Mouse (Mus musculus) telencephalon, adult 2 months (tissue): ENCODE results near the gene Zfp799.

Source experiments
- DNase-seq: peaks from one replicate; pipeline ENCODE4 v3.0.0-alpha.2; 2011; ENCODE audit warnings: low read depth, low spot score

Gene Zfp799

GRCm38 (mm10) chr17:32787436-32788093 lies 42.5 kb downstream of the Zfp799 start:
- DNase-seq, result no peak

DNA sequence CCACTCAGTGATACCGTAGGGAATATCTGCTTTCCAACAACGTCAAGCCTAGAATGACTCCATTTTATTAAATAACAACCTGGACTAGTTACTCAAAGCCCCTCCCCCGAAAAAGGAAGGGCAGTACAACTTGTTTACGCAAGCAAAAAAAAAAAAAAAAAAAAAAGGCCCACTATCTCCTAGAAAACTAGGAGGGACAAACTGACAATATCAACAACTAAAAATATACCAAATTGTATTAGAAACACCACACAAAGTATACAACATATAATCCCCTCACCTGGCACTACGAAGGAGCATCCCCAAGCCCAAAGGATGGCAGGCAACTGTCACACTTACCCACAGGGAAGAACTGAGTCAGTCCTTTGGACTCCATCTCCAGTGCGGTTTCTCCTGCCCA lies 43.1 kb downstream of the Zfp799 start:
- DNase-seq, result no peak

DNA sequence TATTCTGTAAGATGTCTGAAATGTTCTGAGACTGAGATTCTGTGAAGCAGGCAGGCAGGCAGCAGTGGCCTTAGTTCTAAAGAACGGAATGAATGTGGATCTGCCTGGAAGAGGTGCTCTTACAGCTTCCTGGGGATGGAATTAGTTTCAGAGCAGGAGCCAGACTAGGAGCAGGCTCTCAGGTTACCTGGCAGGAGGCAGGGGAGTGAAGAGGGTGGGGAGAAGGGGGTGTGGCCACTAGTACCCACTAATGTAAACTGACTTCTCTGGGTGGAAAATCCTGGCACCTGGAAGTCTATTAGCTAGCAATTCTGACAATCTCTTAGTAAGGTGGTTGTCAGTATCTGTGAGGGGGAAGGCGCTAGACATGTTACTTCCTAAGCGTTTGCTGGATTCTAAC lies 44.4 kb downstream of the Zfp799 start:
- DNase-seq, result no peak

- no peak for DNase-seq
These were observed 52.5 kb downstream of the Zfp799 start for GRCm38 (mm10) chr17:32777564-32777963.

DNA sequence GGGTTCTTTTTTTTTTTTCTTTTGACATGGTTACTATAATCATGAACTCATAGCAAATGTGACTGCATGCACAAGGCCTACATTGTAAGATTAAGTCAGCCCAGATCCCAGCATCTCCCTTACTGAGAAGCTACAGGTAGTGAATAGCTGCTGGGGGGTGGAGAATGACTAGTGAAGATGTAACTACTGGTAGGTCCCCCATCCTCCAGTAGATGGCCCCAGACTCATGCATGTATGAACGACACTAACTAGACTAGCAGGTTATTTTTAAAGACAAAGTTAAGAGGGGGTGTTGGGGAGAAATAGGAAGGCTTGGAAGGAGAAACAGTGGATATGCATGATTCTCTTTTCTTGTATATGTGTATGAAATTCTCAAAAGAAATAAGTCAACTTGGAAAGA lies 58.8 kb downstream of the Zfp799 start:
- no peak for DNase-seq

DNA sequence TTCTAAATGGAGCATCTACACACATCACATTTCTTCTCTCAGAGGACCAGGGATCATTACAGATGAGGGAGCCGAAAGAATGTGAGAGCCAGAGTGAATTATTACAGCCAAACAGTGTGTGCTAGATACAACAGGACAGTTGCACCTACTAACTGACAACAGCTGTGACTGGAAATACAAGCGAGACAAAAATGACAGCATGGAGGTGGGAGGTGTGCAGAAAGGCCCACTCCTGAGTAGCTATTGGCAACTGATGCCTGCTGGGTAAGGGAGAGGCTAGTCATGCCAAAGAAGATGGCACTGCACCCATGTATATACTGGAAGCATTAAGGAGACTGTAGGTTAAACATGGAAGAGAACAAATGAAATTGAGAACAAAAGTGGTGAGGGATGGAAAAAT lies 63.6 kb downstream of the Zfp799 start:
- peak; percentile 26 for DNase-seq
